8 mouse cellular contexts compared by ENCODE assay signal in genomic region chr10:68541139-68541942, GRCm38 (mm10). TPM values are rescaled to one million over a fixed set of nuclear protein-coding genes. Genes with fewer than 3 reads are reported as not detected.
DNase-seq lines count a peak whose midpoint lies in the region; ATAC-seq and TF ChIP-seq lines count a peak whose summit lies in the region.

Gene Cabcoco1 (minus strand): TSS chr10:68541896.

- peak within 1 kb of the TSS; percentile 34 for H3K4me2 ChIP-seq in forebrain, embryonic 14.5 days (ENCODE audit: low read length)
- peak within 1 kb of the TSS; percentile 57 for H3K4me2 ChIP-seq in neural tube, embryonic 15.5 days

- peak; percentile 76 for DNase-seq in A20 (ENCODE audit: low read depth, low spot score)
- DNase-seq in forebrain, embryonic 14.5 days (ENCODE audit: low spot score) = peak; percentile 57
- peak; percentile 72 for DNase-seq in hindbrain, embryonic 10.5 days (ENCODE audit: low spot score)
- DNase-seq in layer of hippocampus, adult 9-10 months (ENCODE audit: low spot score) = peak; percentile 18
- DNase-seq in lung, adult 2 months = peak; percentile 44
- DNase-seq in testis, postnatal 14 days (ENCODE audit: low spot score) = peak; percentile 70

- no peaks in the 10 kb centered on the region for H3K9me3 ChIP-seq in forebrain, embryonic 14.5 days (replicated peaks; ENCODE audit: control insufficient read depth, low read length)
- H3K9me3 ChIP-seq in hindbrain, embryonic 10.5 days = no peaks in the 10 kb centered on the region
- H3K9me3 ChIP-seq in neural tube, embryonic 15.5 days (replicated peaks) = no peaks in the 10 kb centered on the region

- no peaks in the 10 kb centered on the region; the same call in 1 of the 2 replicates for H3K4me1 ChIP-seq in bone marrow, adult 2 months (ENCODE audit: control insufficient read depth, insufficient read depth, low read length)
- peaks cover 9% of the 10 kb centered on the region for H3K4me1 ChIP-seq in forebrain, embryonic 14.5 days (ENCODE audit: control insufficient read depth, insufficient read depth, low read length)
- H3K4me1 ChIP-seq in hindbrain, embryonic 10.5 days (replicated peaks) = peaks cover 22% of the 10 kb centered on the region
- peaks cover 4% of the 10 kb centered on the region for H3K4me1 ChIP-seq in lung, adult 2 months (ENCODE audit: control insufficient read depth, insufficient read depth, low read length)
- peaks cover 17% of the 10 kb centered on the region for H3K4me1 ChIP-seq in neural tube, embryonic 15.5 days

- H3K9ac ChIP-seq in forebrain, embryonic 14.5 days (ENCODE audit: low read length) = peak within 1 kb of the TSS; percentile 17; the same call in 1 of the 2 replicates
- H3K9ac ChIP-seq in neural tube, embryonic 15.5 days (replicated peaks) = peak within 1 kb of the TSS; percentile 1; the same call in 1 of the 2 replicates

- TF ChIP-seq POLR2A in bone marrow, adult 2 months (IDR thresholded peaks at IDR 0.05; ENCODE audit: borderline replicate concordance, control insufficient read depth, low read depth, low read length) = no peak
- TF ChIP-seq POLR2A in lung, adult 2 months (IDR thresholded peaks at IDR 0.05; ENCODE audit: borderline replicate concordance, extremely low read depth, low read depth, low read length) = no peak

- H3K36me3 ChIP-seq in forebrain, embryonic 14.5 days (ENCODE audit: control insufficient read depth, insufficient read depth, low read length) = no peaks in the 10 kb centered on the region
- no peaks in the 10 kb centered on the region for H3K36me3 ChIP-seq in hindbrain, embryonic 10.5 days
- no peaks in the 10 kb centered on the region for H3K36me3 ChIP-seq in neural tube, embryonic 15.5 days

- peak; percentile 33; the same call in 1 of the 2 replicates for ATAC-seq in forebrain, embryonic 14.5 days
- ATAC-seq in neural tube, embryonic 15.5 days (ENCODE audit: low FRiP score) = peak; percentile 69; the same call in 1 of the 2 replicates

- peak within 1 kb of the TSS; percentile 70 for H3K4me3 ChIP-seq in bone marrow, adult 2 months (replicated peaks; ENCODE audit: control insufficient read depth, low read depth, low read length)
- H3K4me3 ChIP-seq in forebrain, embryonic 14.5 days (ENCODE audit: low read depth, low read length) = 0 out of 2 replicates have a peak within 1 kb of the TSS, but pooled peaks have one; percentile 6
- H3K4me3 ChIP-seq in hindbrain, embryonic 10.5 days = peak within 1 kb of the TSS; percentile 38
- H3K4me3 ChIP-seq in lung, adult 2 months (replicated peaks; ENCODE audit: extremely low read depth, low read depth, low read length) = peak within 1 kb of the TSS; percentile 81
- H3K4me3 ChIP-seq in neural tube, embryonic 15.5 days (replicated peaks) = peak within 1 kb of the TSS; percentile 32

- H3K27ac ChIP-seq in bone marrow, adult 2 months (ENCODE audit: control insufficient read depth, insufficient read depth, low read depth, low read length, poor library complexity) = peak within 1 kb of the TSS; percentile 48
- 0 out of 2 replicates have a peak within 1 kb of the TSS, but pooled peaks have one; percentile 5 for H3K27ac ChIP-seq in forebrain, embryonic 14.5 days (ENCODE audit: low read depth, low read length)
- peak within 1 kb of the TSS; percentile 68 for H3K27ac ChIP-seq in hindbrain, embryonic 10.5 days
- no peak within 1 kb of the TSS for H3K27ac ChIP-seq in neural tube, embryonic 15.5 days (replicated peaks)

- no peak for TF ChIP-seq CTCF in bone marrow, adult 2 months (IDR thresholded peaks at IDR 0.05; ENCODE audit: control insufficient read depth, insufficient read depth, low read length)
- TF ChIP-seq CTCF in lung, adult 2 months (IDR thresholded peaks at IDR 0.05; ENCODE audit: insufficient read depth, low read length) = no peak

- 4% methylated on average over 17 of the region's 17 CpGs for WGBS in bone marrow, adult 2 months
- WGBS in forebrain, embryonic 14.5 days = 17% methylated on average over 17 of the region's 17 CpGs
- WGBS in hindbrain, embryonic 10.5 days = 7% methylated on average over 17 of the region's 17 CpGs
- 9% methylated on average over 17 of the region's 17 CpGs for WGBS in lung, adult 2 months
- WGBS in neural tube, embryonic 15.5 days = 12% methylated on average over 17 of the region's 17 CpGs

- no peaks in the 10 kb centered on the region for H3K27me3 ChIP-seq in forebrain, embryonic 14.5 days (replicated peaks; ENCODE audit: control insufficient read depth, insufficient read depth, low read length)
- H3K27me3 ChIP-seq in hindbrain, embryonic 10.5 days (ENCODE audit: insufficient read depth, poor library complexity, severe bottlenecking) = no peaks in the 10 kb centered on the region
- H3K27me3 ChIP-seq in neural tube, embryonic 15.5 days (replicated peaks) = no peaks in the 10 kb centered on the region

RNA-seq across cellular contexts. Expression of gene Cabcoco1, which starts in this region (rescaled TPM):
- 0.97 TPM in 1 of 2 replicates, not detected in the other for polyA plus RNA-seq in bone marrow, adult 2 months (2011; ENCODE audit: insufficient read depth, insufficient read length, low replicate concordance, missing spikeins)
- 1.1 and 1.2 TPM in 2 replicates for polyA plus RNA-seq in forebrain, embryonic 14.5 days (2014; fragmentation: Nextera tagmentation; extraction: Ambion mirVana)
- 0.17 and 0.71 TPM in 2 replicates for polyA plus RNA-seq in hindbrain, embryonic 10.5 days (2016; fragmentation: Nextera tagmentation; extraction: Ambion mirVana)
- polyA plus RNA-seq in lung, adult 2 months (2012; rRNA removed) = 1.6 and 2.2 TPM in 2 replicates
- polyA plus RNA-seq in neural tube, embryonic 15.5 days (2015; fragmentation: Nextera tagmentation; extraction: Ambion mirVana) = 1.3 and 2.5 TPM in 2 replicates

Comparison
In these comparisons a context has a peak if more than half of its experiments do, and no peak if none do; other contexts are left out.
1. Peak in DNase-seq, H3K4me3 ChIP-seq and H3K27ac ChIP-seq in hindbrain, embryonic 10.5 days; RNA of the gene not detected or under 1 TPM.
2. DNase-seq: peak in every context shown above with its lines; median percentile 76 in A20; 72 in hindbrain, embryonic 10.5 days; 70 in testis, postnatal 14 days; 57 in forebrain, embryonic 14.5 days; 44 in lung, adult 2 months; 18 in layer of hippocampus, adult 9-10 months.
3. H3K4me3 ChIP-seq: peak in every context shown above with its lines; median percentile 81 in lung, adult 2 months; 70 in bone marrow, adult 2 months; 38 in hindbrain, embryonic 10.5 days; 32 in neural tube, embryonic 15.5 days; 6 in forebrain, embryonic 14.5 days.